Mouse (Mus musculus) layer of hippocampus, postnatal 14 days (tissue): ENCODE results near the gene Armc9. TPM values are rescaled to one million over a fixed set of nuclear protein-coding genes. Genes with fewer than 3 reads are reported as not detected.

Source experiments
- DNase-seq, 2 experiments: peaks; one replicate each; pipeline ENCODE4 v3.0.0; 2021 to 2022; ENCODE audit warnings: low spot score in 2 of 2, mixed read lengths in 1 of 2
- total RNA-seq, 2 experiments: library from RNA; stranded (reverse); gene quantifications; 2 replicates each; pipeline ENCODE4 v1.2.3; 2021

Gene Armc9
- total RNA-seq, 2 experiments from 2014 or later: 35.7 to 37.2 TPM

GRCm38 (mm10) chr1:86309270-86309833, 154.8 kb downstream of the Armc9 start:
- no peak for DNase-seq

DNA sequence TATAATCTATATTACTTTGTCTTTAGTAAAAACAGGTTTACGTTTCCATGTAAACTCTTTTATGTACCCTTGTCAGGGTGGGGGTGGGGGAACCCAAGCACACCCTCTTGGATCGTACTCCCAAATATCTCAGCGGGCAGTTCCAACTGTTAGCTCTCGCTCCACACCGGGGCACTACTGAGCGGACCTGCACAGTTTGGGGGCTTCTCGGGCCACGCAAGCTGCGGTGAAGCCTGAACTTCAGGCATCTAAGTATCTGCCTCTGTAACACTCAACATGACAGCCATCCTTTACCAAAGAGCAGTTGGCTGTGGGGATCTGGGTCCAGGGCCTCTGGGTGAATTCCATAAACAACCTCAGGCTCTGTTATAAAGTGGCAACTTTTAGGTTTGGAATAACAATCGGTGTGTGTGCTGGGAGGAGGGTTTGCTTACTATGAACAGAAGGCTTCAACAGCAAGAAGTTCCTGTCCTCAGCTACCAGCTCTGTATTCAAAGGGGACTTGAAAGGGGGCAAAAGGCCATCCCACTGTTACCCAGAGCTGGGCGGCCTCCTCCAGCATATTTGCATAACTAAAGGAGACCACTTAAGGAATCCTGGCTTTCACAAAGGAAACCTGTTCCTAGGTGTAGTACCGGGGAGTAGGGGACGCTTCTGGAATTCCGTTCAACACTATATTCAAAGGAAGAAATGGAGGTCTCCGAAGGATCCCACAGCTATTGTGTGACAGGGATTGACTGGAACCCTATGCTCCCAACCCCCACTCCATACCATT, 156.1 kb downstream of the Armc9 start:
- no peak for DNase-seq

- no peak for DNase-seq
Observed at GRCm38 (mm10) chr1:86311467-86312005, 157.0 kb downstream of the Armc9 start.

DNA sequence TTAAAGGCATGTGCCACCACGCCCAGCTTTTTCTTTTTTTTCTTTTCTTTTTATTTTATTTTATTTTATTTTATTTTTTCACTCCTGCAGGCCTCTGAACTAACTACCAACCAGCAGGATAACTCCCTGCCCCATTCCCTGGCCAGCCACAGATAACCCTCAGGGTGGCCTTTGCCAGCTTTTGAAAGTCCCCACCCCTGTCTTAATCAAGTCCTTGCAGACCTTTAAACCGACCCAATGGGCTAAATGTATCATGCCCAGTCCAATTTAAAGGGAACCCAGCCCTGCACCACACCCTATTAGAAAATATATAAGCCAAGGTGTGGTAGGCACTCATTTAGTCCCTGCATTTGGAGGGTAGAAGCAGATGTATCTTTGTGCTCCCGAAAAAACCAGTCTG, 157.7 kb downstream of the Armc9 start:
- no peak for DNase-seq

DNA sequence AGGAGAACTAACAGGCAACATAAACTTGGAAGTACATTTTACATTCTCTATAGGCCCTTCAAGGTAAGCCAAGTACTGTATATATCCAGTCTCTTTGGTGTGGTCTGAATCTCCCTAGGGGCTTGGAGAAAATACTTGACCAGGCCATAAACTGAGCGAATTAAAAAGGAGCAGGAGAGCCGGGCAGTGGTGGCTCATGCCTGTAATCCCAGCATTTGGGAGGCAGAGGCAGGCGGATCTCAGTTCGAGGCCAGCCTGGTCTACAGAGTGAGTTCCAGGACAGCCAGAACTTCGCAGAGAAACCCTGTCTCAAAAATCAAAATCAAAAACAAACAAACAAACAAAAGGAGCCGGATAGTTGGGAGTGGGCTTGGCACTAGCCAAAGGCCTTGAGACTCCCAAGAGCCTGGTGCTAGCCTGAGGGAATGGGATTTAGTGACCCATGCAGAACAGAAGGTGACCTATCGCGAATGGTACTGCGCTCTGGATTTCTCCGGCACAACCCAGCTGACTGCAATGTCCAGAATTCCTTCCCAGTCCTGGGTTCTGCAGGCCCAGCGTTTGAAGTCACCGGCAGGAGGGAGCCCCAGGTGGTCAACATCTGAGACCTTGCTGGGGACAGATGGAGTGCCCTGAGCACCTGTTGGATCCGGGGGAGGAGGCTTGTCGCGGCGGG, 158.7 kb downstream of the Armc9 start:
- DNase-seq: no peak

DNA sequence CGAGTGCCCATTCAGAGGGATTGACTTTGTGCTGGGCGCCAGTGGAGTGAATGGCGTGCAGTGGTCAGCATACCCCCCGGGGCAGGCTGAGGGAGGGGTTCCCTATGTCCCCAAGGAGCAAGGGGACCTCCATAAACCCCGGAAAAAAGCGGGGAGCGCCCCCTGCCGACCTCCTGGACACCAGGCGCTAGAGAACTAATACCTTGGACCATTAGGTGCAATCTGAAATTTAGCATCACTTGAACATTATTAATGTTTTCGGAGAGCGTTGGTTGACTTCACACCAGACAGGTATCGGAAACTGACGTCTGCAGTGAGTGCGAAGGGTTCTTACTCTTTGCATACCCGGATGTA, 159.2 kb downstream of the Armc9 start:
- DNase-seq: no peak

GRCm38 (mm10) chr1:86320822-86321413, 166.3 kb downstream of the Armc9 start:
- no peak for DNase-seq

Other genes starting within 250 kb of the Armc9 start
- gene 4933407L21Rik, start 226.3 kb upstream of the Armc9 start, total RNA-seq: 1 to 10 TPM; 4.1 to 5.3 TPM
- gene Gpr55, start 193.8 kb upstream of the Armc9 start, total RNA-seq: not detected
- 1 to 10 TPM in 1 of 2 experiments, under 1 TPM in 1; 0.95 to 1.1 TPM for gene Spata3, start 138.0 kb upstream of the Armc9 start, total RNA-seq
- 1 to 10 TPM; 8.9 to 9.8 TPM for gene 2810459M11Rik, start 108.9 kb upstream of the Armc9 start, total RNA-seq
- 100 to 1,000 TPM; 109 to 114 TPM for gene Psmd1, start 90.4 kb upstream of the Armc9 start, total RNA-seq
- gene Htr2b, start 42.8 kb upstream of the Armc9 start, total RNA-seq: under 1 TPM in 1 of 2 experiments, not detected in 1; 0.17 TPM
- 1 to 10 TPM; 2.4 to 4.8 TPM for gene Gm21972, start 21.1 kb upstream of the Armc9 start, total RNA-seq
- gene B3gnt7, start 148.1 kb downstream of the Armc9 start, total RNA-seq: 1 to 10 TPM; 2.4 to 2.6 TPM
- gene Ncl, start 204.6 kb downstream of the Armc9 start, total RNA-seq: 100 to 1,000 TPM; 156 to 157 TPM